Mouse (Mus musculus): ENCODE data around the gene Myo1d. TPM values are rescaled to one million over a fixed set of nuclear protein-coding genes. Genes with fewer than 3 reads are reported as not detected.

Myo1d gene
- polyA plus RNA-seq, 1 experiment from 2014 or later: 21.6 TPM

GRCm38 (mm10) chr11:80485622-80486206 lies 294.1 kb downstream of the Myo1d start:
- WGBS: 77% methylated on average over 10 of the region's 10 CpGs
- DNase-seq (ENCODE audit: low spot score): no peak
- no peaks in the 10 kb centered on the region for H3K9me3 ChIP-seq (ENCODE audit: control insufficient read depth, low read length)

DNA sequence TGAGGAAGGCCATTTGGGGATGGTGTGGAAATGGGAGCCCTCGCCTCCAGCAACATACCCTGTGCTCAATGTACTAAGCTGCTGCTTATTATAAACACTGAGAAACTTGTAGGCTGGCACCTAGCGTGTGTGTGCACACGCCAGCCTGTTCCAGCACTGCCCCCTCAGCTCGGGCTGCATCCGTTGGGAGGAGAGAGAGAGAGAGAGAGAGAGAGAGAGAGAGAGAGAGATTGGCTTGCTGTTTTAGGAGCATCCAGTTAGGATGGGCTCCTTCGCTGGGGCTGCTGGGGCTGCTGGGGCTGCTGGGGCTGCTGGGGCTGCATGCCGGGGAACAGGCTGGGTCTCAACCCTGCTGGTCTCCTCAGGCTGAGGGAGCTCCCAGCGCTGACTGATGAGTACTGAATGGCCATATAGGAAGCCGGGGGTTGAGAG lies 294.7 kb downstream of the Myo1d start:
- TF ChIP-seq EP300 (optimal IDR thresholded peaks at IDR 0.05): no peak
- no peak for TF ChIP-seq CTCF (IDR thresholded peaks at IDR 0.05; ENCODE audit: low read depth)
- ATAC-seq (ENCODE audit: low FRiP score, low TSS enrichment) (no peak), DNase-seq (ENCODE audit: low spot score) (no peak)
- Histone ChIP-seq H3K4me3 (ENCODE audit: low read depth, low read length) (no peak overlapping the region), H3K9me3 (ENCODE audit: control insufficient read depth, low read length) (no peaks in the 10 kb centered on the region), H3K9ac (ENCODE audit: low read length) (no peak overlapping the region), H3K4me2 (replicated peaks; ENCODE audit: low read depth) (no peak overlapping the region), H3K36me3 (ENCODE audit: control insufficient read depth, insufficient read depth, low read length) (no peaks in the 10 kb centered on the region), H3K27me3 (ENCODE audit: control insufficient read depth, insufficient read depth, low read length) (no peaks in the 10 kb centered on the region), H3K4me1 (replicated peaks; ENCODE audit: control insufficient read depth, insufficient read depth) (no peaks in the 10 kb centered on the region; the same call in 1 of the 2 replicates), H3K27ac (replicated peaks) (no peak overlapping the region)
- 64% methylated on average over 9 of the region's 9 CpGs for WGBS

More at GRCm38 (mm10) chr11:80485622-80486206, 294.1 kb downstream of the Myo1d start:
- no peak for TF ChIP-seq EP300 (optimal IDR thresholded peaks at IDR 0.05)
- no peak for TF ChIP-seq CTCF (IDR thresholded peaks at IDR 0.05; ENCODE audit: low read depth)
- ATAC-seq (ENCODE audit: low FRiP score, low TSS enrichment): no peak
- H3K27me3 ChIP-seq (ENCODE audit: control insufficient read depth, insufficient read depth, low read length): no peaks in the 10 kb centered on the region
- no peaks in the 10 kb centered on the region for H3K36me3 ChIP-seq (ENCODE audit: control insufficient read depth, insufficient read depth, low read length)
- no peak overlapping the region for H3K27ac ChIP-seq (replicated peaks)
- no peak overlapping the region for H3K4me3 ChIP-seq (ENCODE audit: low read depth, low read length)
- no peak overlapping the region for H3K9ac ChIP-seq (ENCODE audit: low read length)
- no peak overlapping the region for H3K4me2 ChIP-seq (replicated peaks; ENCODE audit: low read depth)
- H3K4me1 ChIP-seq (replicated peaks; ENCODE audit: control insufficient read depth, insufficient read depth): no peaks in the 10 kb centered on the region; the same call in 1 of the 2 replicates

GRCm38 (mm10) chr11:80484191-80484791 lies 295.5 kb downstream of the Myo1d start:
- Histone ChIP-seq H3K4me3 (ENCODE audit: low read depth, low read length) (no peak overlapping the region), H3K27me3 (ENCODE audit: control insufficient read depth, insufficient read depth, low read length) (no peaks in the 10 kb centered on the region), H3K4me1 (replicated peaks; ENCODE audit: control insufficient read depth, insufficient read depth) (no peaks in the 10 kb centered on the region; the same call in 1 of the 2 replicates), H3K4me2 (replicated peaks; ENCODE audit: low read depth) (no peak overlapping the region), H3K36me3 (ENCODE audit: control insufficient read depth, insufficient read depth, low read length) (no peaks in the 10 kb centered on the region), H3K9me3 (ENCODE audit: control insufficient read depth, low read length) (no peaks in the 10 kb centered on the region), H3K9ac (ENCODE audit: low read length) (no peak overlapping the region), H3K27ac (replicated peaks) (no peak overlapping the region)
- ATAC-seq (ENCODE audit: low FRiP score, low TSS enrichment): no peak
- TF ChIP-seq CTCF (IDR thresholded peaks at IDR 0.05; ENCODE audit: low read depth) (no peak), EP300 (optimal IDR thresholded peaks at IDR 0.05) (no peak)
- no peak for DNase-seq (ENCODE audit: low spot score)
- 54% methylated on average over 12 of the region's 12 CpGs for WGBS

GRCm38 (mm10) chr11:80483536-80484067 lies 296.2 kb downstream of the Myo1d start:
- ATAC-seq (ENCODE audit: low FRiP score, low TSS enrichment): no peak
- Histone ChIP-seq H3K4me3 (ENCODE audit: low read depth, low read length) (no peak overlapping the region), H3K4me1 (replicated peaks; ENCODE audit: control insufficient read depth, insufficient read depth) (no peaks in the 10 kb centered on the region), H3K9me3 (ENCODE audit: control insufficient read depth, low read length) (no peaks in the 10 kb centered on the region), H3K4me2 (replicated peaks; ENCODE audit: low read depth) (no peak overlapping the region), H3K27me3 (ENCODE audit: control insufficient read depth, insufficient read depth, low read length) (no peaks in the 10 kb centered on the region), H3K9ac (ENCODE audit: low read length) (no peak overlapping the region), H3K27ac (replicated peaks) (no peak overlapping the region), H3K36me3 (ENCODE audit: control insufficient read depth, insufficient read depth, low read length) (no peaks in the 10 kb centered on the region)
- TF ChIP-seq CTCF (IDR thresholded peaks at IDR 0.05; ENCODE audit: low read depth): no peak
- TF ChIP-seq EP300 (optimal IDR thresholded peaks at IDR 0.05): no peak
- WGBS: 82% methylated on average over 6 of the region's 6 CpGs
- no peak for DNase-seq (ENCODE audit: low spot score)

- no peaks in the 10 kb centered on the region for H3K27me3 ChIP-seq (ENCODE audit: control insufficient read depth, insufficient read depth, low read length)
- H3K36me3 ChIP-seq (ENCODE audit: control insufficient read depth, insufficient read depth, low read length): no peaks in the 10 kb centered on the region
- peaks cover under 1% of the 10 kb centered on the region; the same call in 1 of the 2 replicates for H3K4me1 ChIP-seq (replicated peaks; ENCODE audit: control insufficient read depth, insufficient read depth)
- DNase-seq (ENCODE audit: low spot score) (no peak), ATAC-seq (ENCODE audit: low FRiP score, low TSS enrichment) (no peak)
- WGBS: 91% methylated on average over 7 of the region's 7 CpGs
- no peak overlapping the region for H3K27ac ChIP-seq (replicated peaks)
- H3K4me3 ChIP-seq (ENCODE audit: low read depth, low read length): no peak overlapping the region
- TF ChIP-seq CTCF (IDR thresholded peaks at IDR 0.05; ENCODE audit: low read depth) (no peak), EP300 (optimal IDR thresholded peaks at IDR 0.05) (no peak)
- H3K9ac ChIP-seq (ENCODE audit: low read length): no peak overlapping the region
- H3K9me3 ChIP-seq (ENCODE audit: control insufficient read depth, low read length): no peaks in the 10 kb centered on the region
- H3K4me2 ChIP-seq (replicated peaks; ENCODE audit: low read depth): no peak overlapping the region
Measured at GRCm38 (mm10) chr11:80482921-80483320, 296.9 kb downstream of the Myo1d start.

GRCm38 (mm10) chr11:80482347-80482746 lies 297.5 kb downstream of the Myo1d start:
- WGBS: 65% methylated on average over 10 of the region's 10 CpGs

More at GRCm38 (mm10) chr11:80482347-80482746, 297.5 kb downstream of the Myo1d start:
- TF ChIP-seq EP300 (optimal IDR thresholded peaks at IDR 0.05) (no peak), CTCF (IDR thresholded peaks at IDR 0.05; ENCODE audit: low read depth) (no peak)
- H3K27me3 ChIP-seq (ENCODE audit: control insufficient read depth, insufficient read depth, low read length): no peaks in the 10 kb centered on the region
- DNase-seq (ENCODE audit: low spot score) (no peak), ATAC-seq (ENCODE audit: low FRiP score, low TSS enrichment) (no peak)
- H3K9ac ChIP-seq (ENCODE audit: low read length): no peak overlapping the region
- H3K4me2 ChIP-seq (replicated peaks; ENCODE audit: low read depth): no peak overlapping the region
- no peaks in the 10 kb centered on the region for H3K9me3 ChIP-seq (ENCODE audit: control insufficient read depth, low read length)
- peaks cover 5% of the 10 kb centered on the region; the same call in 1 of the 2 replicates for H3K4me1 ChIP-seq (replicated peaks; ENCODE audit: control insufficient read depth, insufficient read depth)
- H3K27ac ChIP-seq (replicated peaks): no peak overlapping the region
- H3K4me3 ChIP-seq (ENCODE audit: low read depth, low read length): no peak overlapping the region
- no peaks in the 10 kb centered on the region for H3K36me3 ChIP-seq (ENCODE audit: control insufficient read depth, insufficient read depth, low read length)
